Mouse (Mus musculus): ENCODE measurements around the gene Aspm.
A peak's percentile ranks its signal among the peaks of the same experiment; 100 is the strongest.
"Not testable (repeated sequence)": the region's sequence is repeated elsewhere in the genome, so short reads cannot be mapped to it uniquely, and the experiment has no call there.

Aspm gene

GRCm38 (mm10) chr1:139454340-139455225, at the start of gene Aspm:
Gene Aspm, plus strand, starts transcription at chr1:139454772.
- DNase-seq, result peak; percentile 93 to 94

- no peak for DNase-seq
Observed at GRCm38 (mm10) chr1:139405766-139406165, 48.8 kb upstream of the Aspm start.

GRCm38 (mm10) chr1:139407701-139408100, 46.9 kb upstream of the Aspm start:
- DNase-seq, result no peak

DNA sequence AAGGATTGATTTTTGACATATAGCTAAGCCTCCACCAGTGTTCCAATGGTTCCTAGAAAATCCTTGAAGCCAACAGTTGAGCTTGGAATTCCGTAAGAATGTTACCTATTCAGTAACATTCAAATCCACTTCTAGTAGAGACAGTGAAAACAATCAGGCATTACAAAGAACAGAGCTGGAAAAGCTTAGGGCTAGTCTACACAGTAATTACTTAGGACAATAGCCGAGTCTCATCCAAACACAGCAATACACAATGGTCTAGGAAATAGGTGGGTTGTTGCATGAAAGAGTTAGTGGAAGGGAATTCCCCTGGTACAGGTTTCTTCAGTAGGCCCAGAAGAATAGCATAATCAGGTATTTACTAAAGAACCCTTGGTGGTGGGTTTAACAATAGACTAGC, 42.2 kb upstream of the Aspm start:
- DNase-seq, result not testable (repeated sequence)

DNA sequence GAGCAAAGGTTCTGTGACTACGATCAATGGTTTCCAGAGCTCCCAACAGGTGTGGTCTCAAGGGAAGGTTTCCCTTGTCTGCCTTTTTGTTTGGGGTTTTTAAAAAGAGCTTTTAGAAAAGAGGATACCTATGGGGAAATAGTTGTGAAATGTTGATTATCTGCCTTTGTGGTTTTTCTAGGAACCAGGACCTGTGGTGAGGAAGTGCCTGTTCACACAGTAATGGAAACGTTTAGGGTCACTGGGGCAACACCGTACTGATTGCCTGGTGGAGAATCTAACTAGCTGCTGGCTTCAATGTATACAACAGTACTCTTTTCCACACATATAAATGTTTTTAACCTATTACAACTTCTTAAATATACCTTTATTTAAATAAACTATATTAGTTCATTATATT, 41.1 kb upstream of the Aspm start:
- no peak for DNase-seq

GRCm38 (mm10) chr1:139421521-139421874, 33.1 kb upstream of the Aspm start:
- no peak for DNase-seq

- peak; percentile 91 to 94 for DNase-seq
Observed at GRCm38 (mm10) chr1:139421875-139422791, 32.4 kb upstream of the Aspm start, which contains the start of gene Zbtb41. Gene Zbtb41, plus strand, starts transcription at chr1:139422288.

DNA sequence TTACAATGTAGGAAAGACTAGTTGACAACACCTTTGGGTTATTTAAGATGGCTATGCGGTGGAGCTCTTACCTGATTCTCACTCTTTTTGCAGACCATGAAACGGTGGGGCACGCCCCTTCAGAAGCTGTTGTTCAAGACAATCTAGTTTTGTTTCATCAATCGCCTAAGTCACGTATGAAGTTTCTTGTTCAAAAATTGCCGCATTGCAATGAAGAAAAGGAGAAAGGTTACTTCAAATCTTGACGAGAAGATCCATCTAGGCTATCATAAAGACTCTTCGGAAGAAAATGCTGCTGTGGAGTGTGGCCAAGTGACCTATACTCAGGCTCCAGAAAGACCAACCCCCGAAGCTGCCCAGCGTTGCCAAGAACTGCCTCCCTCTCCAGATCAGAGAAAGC, 31.6 kb upstream of the Aspm start:
- peak; percentile 46 to 52 for DNase-seq

DNA sequence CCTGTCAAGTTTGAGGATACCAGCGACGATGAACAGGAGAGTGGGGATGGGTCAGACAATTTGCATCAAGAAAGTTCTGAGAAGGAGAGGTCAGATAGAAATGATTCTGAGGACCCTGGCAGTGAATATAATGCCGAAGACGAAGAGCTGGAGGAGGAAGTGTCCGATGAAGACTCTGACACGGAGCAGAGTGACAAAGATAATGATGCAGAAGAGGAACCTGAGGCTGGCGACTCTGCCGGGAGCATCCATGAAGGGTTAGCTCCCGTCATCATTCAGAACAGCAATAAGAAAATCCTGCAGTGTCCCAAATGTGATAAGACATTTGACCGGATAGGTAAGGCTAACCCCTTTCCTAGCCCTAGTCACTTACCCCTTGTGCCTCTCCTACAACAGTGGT, 30.6 kb upstream of the Aspm start:
- DNase-seq, result no peak

DNA sequence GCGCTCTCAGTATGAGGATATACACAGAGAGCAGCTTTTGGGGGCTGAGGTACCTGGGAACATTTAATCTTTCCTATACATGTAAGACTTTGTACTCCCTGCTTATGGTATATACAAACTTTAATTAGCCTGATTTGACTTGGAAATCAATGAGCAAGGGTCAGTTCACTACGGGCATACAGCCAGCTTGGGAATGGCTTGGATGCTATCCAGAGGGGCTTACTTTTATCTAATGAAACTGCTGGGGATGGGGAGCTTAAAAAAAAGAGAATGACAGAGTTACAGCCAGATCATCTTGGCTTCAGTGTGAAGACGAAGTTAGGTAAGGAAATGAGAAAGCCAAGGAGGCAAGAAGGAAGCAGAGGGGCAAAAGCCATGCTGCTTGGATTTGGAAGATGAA, 29.6 kb upstream of the Aspm start:
- peak; percentile 35 to 44 for DNase-seq

DNA sequence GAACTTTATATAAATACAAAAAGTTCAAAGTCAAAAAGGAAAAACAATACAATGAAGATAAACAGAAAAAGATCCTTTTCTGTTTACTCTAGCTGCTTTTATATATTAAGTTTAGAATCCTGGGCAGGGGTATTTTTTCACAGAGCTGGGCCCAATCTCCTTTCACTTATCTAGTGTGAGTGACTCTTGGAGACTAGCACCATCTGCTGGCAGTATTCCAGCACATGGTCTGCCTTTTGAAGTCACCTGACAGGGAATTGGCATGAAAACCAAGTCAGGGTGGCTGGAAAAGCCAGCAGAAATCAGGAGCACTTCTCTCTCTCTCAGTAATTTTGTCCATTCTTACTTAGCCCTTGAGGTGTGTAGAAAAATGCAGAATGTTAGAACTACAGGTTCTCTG, 16.2 kb upstream of the Aspm start:
- peak; percentile 74 to 76 for DNase-seq

- DNase-seq, result not testable (repeated sequence)
Observed at GRCm38 (mm10) chr1:139443103-139443502, 11.5 kb upstream of the Aspm start.

GRCm38 (mm10) chr1:139455226-139455869, 776 bp downstream of the Aspm start:
- DNase-seq, result peak; percentile 19 to 22

- no peak for DNase-seq
Observed at GRCm38 (mm10) chr1:139460807-139461206, 6.2 kb downstream of the Aspm start.

DNA sequence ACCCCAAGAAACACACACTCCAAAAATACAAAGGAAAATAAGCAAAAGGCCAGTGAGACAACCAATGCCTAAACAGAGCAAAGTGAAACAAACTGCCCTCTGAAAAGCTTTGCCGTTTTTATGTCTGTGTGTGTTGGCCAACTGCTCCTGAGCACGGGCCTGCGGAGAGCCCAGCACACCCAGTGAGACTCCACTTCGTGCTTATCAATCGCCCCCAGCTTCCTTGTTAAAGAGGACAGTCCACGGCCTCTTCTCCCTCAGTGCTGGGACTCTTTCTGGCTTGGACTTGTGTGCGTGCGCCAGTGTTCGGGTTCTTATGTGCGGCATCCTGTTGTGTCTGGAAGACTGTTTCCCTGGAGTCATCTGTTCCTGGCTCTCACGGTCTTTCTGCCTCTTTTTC, 11.4 kb downstream of the Aspm start:
- DNase-seq, result peak; percentile 7 to 14

DNA sequence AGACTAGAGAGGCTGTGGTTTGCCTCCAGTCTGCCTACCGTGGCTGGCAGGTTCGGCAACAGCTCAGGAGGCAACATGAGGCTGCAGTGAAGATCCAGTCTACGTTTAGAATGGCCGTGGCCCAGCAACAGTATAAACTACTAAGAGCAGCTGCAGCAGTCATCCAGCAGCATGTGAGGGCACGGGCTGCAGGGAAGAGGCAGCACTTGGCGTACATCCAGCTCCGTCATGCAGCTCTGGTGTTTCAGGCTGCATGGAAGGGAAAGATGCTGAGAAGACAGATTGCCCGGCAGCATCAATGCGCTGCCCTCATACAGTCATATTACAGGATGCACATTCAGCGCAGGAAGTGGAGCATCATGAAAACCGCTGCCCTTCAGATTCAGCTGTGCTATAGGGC, 24.3 kb downstream of the Aspm start:
- peak; percentile 42 to 60 for DNase-seq

DNA sequence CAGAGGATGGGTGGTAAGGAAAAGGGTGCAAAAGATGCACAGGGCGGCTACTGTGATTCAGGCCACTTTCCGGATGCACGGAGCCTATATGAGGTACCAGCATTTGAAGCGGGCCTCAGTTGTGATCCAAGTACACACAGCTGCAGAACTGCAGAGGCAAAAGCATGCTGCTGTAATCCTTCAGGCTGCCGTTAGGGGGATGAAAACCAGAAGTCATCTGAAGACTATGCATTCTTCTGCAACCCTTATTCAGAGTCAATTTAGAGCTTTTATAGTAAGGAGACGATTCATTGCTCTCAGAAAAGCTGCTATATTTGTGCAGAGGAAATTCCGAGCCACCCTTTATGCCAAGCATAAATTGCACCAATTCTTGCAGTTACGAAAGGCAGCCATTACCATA, 25.7 kb downstream of the Aspm start:
- no peak for DNase-seq

DNA sequence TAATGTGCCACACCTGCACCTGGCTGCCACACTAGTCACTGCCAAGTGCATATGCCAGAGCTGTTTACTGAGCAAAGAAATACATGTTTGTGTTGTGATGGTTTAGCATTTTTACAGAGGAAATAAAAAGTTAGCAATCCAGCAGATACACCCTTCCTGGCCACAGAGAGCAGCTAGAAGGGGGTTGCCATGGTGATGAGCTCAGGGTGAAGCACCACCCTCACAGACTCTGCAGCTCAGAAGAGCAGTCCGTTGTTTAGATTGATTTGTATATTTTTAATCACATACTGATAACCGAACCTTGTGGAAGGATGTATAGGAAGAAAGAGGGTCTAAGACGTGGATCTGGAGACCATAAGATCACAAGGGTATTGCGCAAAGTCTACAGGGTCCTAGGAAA, 26.6 kb downstream of the Aspm start:
- no peak for DNase-seq

DNA sequence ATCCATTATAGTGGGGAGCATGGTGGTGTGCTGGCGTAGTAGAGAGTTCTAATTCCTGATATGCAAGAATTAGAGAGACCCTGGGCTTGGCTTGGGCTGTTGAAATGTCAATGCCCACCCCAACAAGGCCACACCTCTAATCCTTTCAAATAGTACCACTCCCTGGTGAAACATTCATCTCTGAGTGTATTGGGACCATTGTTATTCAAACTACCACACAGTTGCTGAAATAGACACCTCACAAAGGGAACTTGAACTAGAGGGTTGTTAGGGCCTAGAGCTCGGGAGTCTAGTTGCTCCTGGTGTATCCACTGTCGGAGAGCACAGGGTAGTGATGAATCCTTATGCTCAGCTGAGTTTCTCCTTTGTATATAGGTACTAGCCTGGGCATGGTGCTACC, 40.1 kb downstream of the Aspm start:
- DNase-seq, result no peak

GRCm38 (mm10) chr1:139495408-139495807, 40.8 kb downstream of the Aspm start:
- no peak for DNase-seq

- DNase-seq, result no peak
Observed at GRCm38 (mm10) chr1:139496212-139496611, 41.6 kb downstream of the Aspm start.

- no peak for DNase-seq
Observed at GRCm38 (mm10) chr1:139499751-139500150, 45.2 kb downstream of the Aspm start.

GRCm38 (mm10) chr1:139501258-139501752, 46.7 kb downstream of the Aspm start, which contains the start of gene F13b:
Gene F13b, plus strand, starts transcription at chr1:139501702.
- no peak for DNase-seq
